Mouse (Mus musculus) MEL (cell line): ENCODE measurements around the gene Nrxn3. TPM values are rescaled to one million over a fixed set of nuclear protein-coding genes. Genes with fewer than 3 reads are reported as not detected.

Experiments used
- DNase-seq: peaks from one replicate; pipeline ENCODE4 v3.0.0; 2011; ENCODE audit warnings: low read depth, low spot score
- H3K27ac ChIP-seq: 2 replicates; pipeline ENCODE4 v1.5.1; 2012; ENCODE audit warnings: low read depth, mild to moderate bottlenecking, control low read depth, low read length, moderate library complexity; ENCODE audit not compliant: control insufficient read depth
- H3K27me3 ChIP-seq, 2 experiments: fragments of 150-350 bp in 1 of 2; sonication (generic) in 1 of 2; 2 replicates each; pipeline ENCODE4 v1.6.1; 2012; ENCODE audit warnings: low read length in 2 of 2, mild to moderate bottlenecking in 2 of 2, improper control_type of control experiment in 1 of 2, moderate library complexity in 1 of 2; ENCODE audit not compliant: insufficient read depth in 2 of 2, control insufficient read depth in 1 of 2
- H3K36me3 ChIP-seq, 2 experiments: 2 replicates each; pipeline ENCODE4 v1.6.1; 2012 to 2014; ENCODE audit warnings: low read length in 2 of 2, improper control_type of control experiment in 1 of 2, inconsistent platforms in 1 of 2, mild to moderate bottlenecking in 1 of 2; ENCODE audit not compliant: insufficient read depth in 2 of 2, control insufficient read depth in 1 of 2
- H3K4me1 ChIP-seq, 2 experiments: fragments of 150-350 bp in 1 of 2; sonication (generic) in 1 of 2; 2 replicates each; pipeline ENCODE4 v1.6.1; 2012; ENCODE audit warnings: low read length in 2 of 2, improper control_type of control experiment in 1 of 2, mild to moderate bottlenecking in 1 of 2; ENCODE audit not compliant: insufficient read depth in 2 of 2, control insufficient read depth in 1 of 2
- H3K4me3 ChIP-seq, 2 experiments: fragments of 150-350 bp in 1 of 2; sonication (generic) in 1 of 2; 2 replicates each; pipeline ENCODE4 v1.5.1; 2012; ENCODE audit warnings: low read depth in 2 of 2, low read length in 2 of 2, mild to moderate bottlenecking in 2 of 2, moderate library complexity in 2 of 2, control low read depth in 1 of 2, improper control_type of control experiment in 1 of 2; ENCODE audit not compliant: control insufficient read depth in 1 of 2, insufficient read depth in 1 of 2
- H3K79me2 ChIP-seq: 2 replicates; pipeline ENCODE4 v1.6.1; 2012; ENCODE audit warnings: mild to moderate bottlenecking, low read length, moderate library complexity; ENCODE audit not compliant: control insufficient read depth, poor library complexity, insufficient read depth
- H3K9ac ChIP-seq: 2 replicates; pipeline ENCODE4 v1.6.1; 2012; ENCODE audit warnings: low read depth, mild to moderate bottlenecking, control low read depth, low read length, moderate library complexity; ENCODE audit not compliant: control insufficient read depth, poor library complexity, severe bottlenecking
- H3K9me3 ChIP-seq: fragments of 150-350 bp; sonication (generic); replicated peaks from 2 replicates; pipeline ENCODE4 v1.6.1; 2012; ENCODE audit warnings: mild to moderate bottlenecking, low read length, improper control_type of control experiment, moderate library complexity; ENCODE audit not compliant: insufficient read depth
- CTCF ChIP-seq, 3 experiments: IDR thresholded peaks in 2 of 3; conservative IDR thresholded peaks in 1 of 3; 2 replicates each; pipeline ENCODE4 v1.5.1; 2011 to 2012; ENCODE audit warnings: low read length in 3 of 3, low read depth in 2 of 3, mild to moderate bottlenecking in 2 of 3, improper control_type of control experiment in 1 of 3, inconsistent platforms in 1 of 3, mixed read lengths in 1 of 3, moderate library complexity in 1 of 3; ENCODE audit not compliant: control insufficient read depth in 1 of 3, insufficient read depth in 1 of 3, poor library complexity in 1 of 3, severe bottlenecking in 1 of 3
- E2F4 ChIP-seq: IDR thresholded peaks from 2 replicates; pipeline ENCODE4 v1.6.1; 2011; ENCODE audit warnings: low read depth, low read length, improper control_type of control experiment, borderline replicate concordance
- EP300 ChIP-seq, 2 experiments: IDR thresholded peaks; 2 replicates each; pipeline ENCODE4 v1.6.1; 2011; ENCODE audit warnings: improper control_type of control experiment in 2 of 2, low read length in 2 of 2, low read depth in 1 of 2, mild to moderate bottlenecking in 1 of 2
- ETS1 ChIP-seq: IDR thresholded peaks from 2 replicates; pipeline ENCODE4 v1.6.1; 2012; ENCODE audit warnings: low read depth, mild to moderate bottlenecking, inconsistent platforms, low read length, improper control_type of control experiment, moderate library complexity
- HCFC1 ChIP-seq: IDR thresholded peaks from 2 replicates; pipeline ENCODE4 v1.6.1; 2012; ENCODE audit warnings: low read depth, mild to moderate bottlenecking, inconsistent platforms, low read length, improper control_type of control experiment, moderate library complexity
- MAZ ChIP-seq: IDR thresholded peaks from 2 replicates; pipeline ENCODE4 v1.6.1; 2012; ENCODE audit warnings: low read depth, mild to moderate bottlenecking, inconsistent platforms, low read length, improper control_type of control experiment
- MEF2A ChIP-seq: IDR thresholded peaks from 2 replicates; pipeline ENCODE4 v1.6.1; 2014; ENCODE audit warnings: low read depth, mild to moderate bottlenecking, inconsistent platforms, low read length, improper control_type of control experiment; ENCODE audit not compliant: poor library complexity, insufficient replicate concordance, severe bottlenecking; ENCODE audit errors: extremely low read depth
- RAD21 ChIP-seq: IDR thresholded peaks from 2 replicates; pipeline ENCODE4 v1.6.1; 2011; ENCODE audit warnings: mild to moderate bottlenecking, low read depth, low read length, improper control_type of control experiment
- SIN3A ChIP-seq: IDR thresholded peaks from 2 replicates; pipeline ENCODE4 v1.6.1; 2012; ENCODE audit warnings: low read length, improper control_type of control experiment, inconsistent platforms
- ZC3H11A ChIP-seq: IDR thresholded peaks from 2 replicates; pipeline ENCODE4 v1.6.1; 2012; ENCODE audit warnings: low read depth, mild to moderate bottlenecking, inconsistent platforms, low read length, improper control_type of control experiment
- ZMIZ1 ChIP-seq: IDR thresholded peaks from 2 replicates; pipeline ENCODE4 v1.6.1; 2012; ENCODE audit warnings: low read depth, mild to moderate bottlenecking, inconsistent platforms, low read length, improper control_type of control experiment, moderate library complexity
- polyA plus RNA-seq, 2 experiments: library from polyadenylated mRNA; stranded (reverse) in 1 of 2; unstranded in 1 of 2; fragments of >175 nt in 1 of 2; fragments of >200 nt in 1 of 2; gene quantifications; 2 replicates each; pipeline versions ENCODE4 v1.2.1 to v1.2.4; 2012; ENCODE audit warnings: low replicate concordance in 2 of 2, low read depth in 1 of 2; ENCODE audit not compliant: insufficient read length in 2 of 2, insufficient read depth in 1 of 2, missing spikeins in 1 of 2
- total RNA-seq: library from RNA; depleted of rRNA; stranded (reverse); fragments of 300-350 nt; gene quantifications from 2 replicates; pipeline ENCODE4 v1.2.3, GENCODE M21; 2012

Gene Nrxn3
- total and polyA plus RNA-seq, 3 experiments: not detected

GRCm38 (mm10) chr12:89260076-89260475 is 537.4 kb downstream of the Nrxn3 start:
- Histone ChIP-seq H3K9me3 (no peaks in the 10 kb centered on the region), H3K27me3 (no peaks in the 10 kb centered on the region), H3K36me3 (no peaks in the 10 kb centered on the region), H3K4me1 (no peaks in the 10 kb centered on the region), H3K9ac (no peak overlapping the region), H3K4me3 (no peak overlapping the region), H3K79me2 (no peaks in the 10 kb centered on the region), H3K27ac (no peak overlapping the region)
- TF ChIP-seq CTCF (IDR thresholded peaks at IDR 0.05 in 2 of 3, conservative IDR thresholded peaks at IDR 0.05 in 1 of 3; ENCODE audit: control insufficient read depth in 1 of 3, insufficient read depth in 1 of 3, low read depth in 2 of 3, low read length in 3 of 3, poor library complexity in 1 of 3, severe bottlenecking in 1 of 3): no peak
- no peak for DNase-seq

GRCm38 (mm10) chr12:89262261-89262660 is 539.6 kb downstream of the Nrxn3 start:
- Histone ChIP-seq H3K27me3 (no peaks in the 10 kb centered on the region), H3K4me3 (no peak overlapping the region), H3K4me1 (no peaks in the 10 kb centered on the region), H3K36me3 (no peaks in the 10 kb centered on the region), H3K27ac (no peak overlapping the region), H3K79me2 (no peaks in the 10 kb centered on the region), H3K9me3 (no peaks in the 10 kb centered on the region), H3K9ac (no peak overlapping the region)
- no peak for DNase-seq
- TF ChIP-seq E2F4 (no peak), ZC3H11A (no peak)

GRCm38 (mm10) chr12:89282362-89283343 is 560.0 kb downstream of the Nrxn3 start:
- no peaks in the 10 kb centered on the region for H3K36me3 ChIP-seq
- H3K9me3 ChIP-seq: no peaks in the 10 kb centered on the region
- no peak overlapping the region for H3K4me3 ChIP-seq
- H3K27ac ChIP-seq: no peak overlapping the region
- H3K4me1 ChIP-seq: no peaks in the 10 kb centered on the region
- no peak for DNase-seq
- H3K27me3 ChIP-seq: no peaks in the 10 kb centered on the region
- no peak overlapping the region for H3K9ac ChIP-seq
- TF ChIP-seq E2F4 (no peak), ZMIZ1 (no peak), ETS1 (no peak), MEF2A (no peak), EP300 (IDR thresholded peaks at IDR 0.05; ENCODE audit: low read depth in 1 of 2, low read length in 2 of 2) (no peak), HCFC1 (no peak), SIN3A (no peak), RAD21 (no peak), MAZ (no peak)
- no peaks in the 10 kb centered on the region for H3K79me2 ChIP-seq
